Mouse (Mus musculus): Measurements from ENCODE around the gene Avp. TPM values are rescaled to one million over a fixed set of nuclear protein-coding genes. Genes with fewer than 3 reads are reported as not detected.
A peak's percentile ranks its signal among the peaks of the same experiment; 100 is the strongest.
"Not testable (repeated sequence)": the region's sequence is repeated elsewhere in the genome, so short reads cannot be mapped to it uniquely, and the experiment has no call there.

Gene Avp
- polyA plus RNA-seq, 1 experiment, result not detected

DNA sequence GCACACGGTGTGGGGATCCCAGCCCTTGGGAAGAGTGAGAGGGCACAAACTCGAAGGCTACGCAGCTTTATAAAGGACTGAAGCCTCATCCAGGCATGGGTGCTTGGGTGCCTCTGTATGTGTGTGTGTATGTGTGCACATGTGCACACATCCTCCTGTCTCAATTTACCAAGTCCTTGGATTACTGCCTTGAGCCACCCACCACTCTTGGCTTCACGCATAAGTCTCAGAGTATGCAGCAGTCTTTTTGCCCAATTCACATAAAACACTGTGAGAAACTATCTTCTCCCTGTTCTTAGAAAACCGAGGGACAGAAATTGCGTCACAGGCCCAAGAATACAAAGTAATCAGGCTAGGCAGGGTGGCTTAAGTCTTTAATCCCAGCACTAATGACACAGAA, 3.7 kb upstream of the Avp start:
- Histone ChIP-seq H3K27me3 (ENCODE audit: control insufficient read depth, insufficient read depth, low read length) (no peaks in the 10 kb centered on the region), H3K27ac (ENCODE audit: control insufficient read depth, insufficient read depth, low read depth, low read length) (no peak overlapping the region), H3K4me1 (ENCODE audit: control insufficient read depth, insufficient read depth, low read length) (no peaks in the 10 kb centered on the region; the same call in none of the 2 replicates), H3K36me3 (ENCODE audit: control insufficient read depth, insufficient read depth, low read length) (no peaks in the 10 kb centered on the region), H3K4me3 (ENCODE audit: control insufficient read depth, low read depth, low read length) (no peak overlapping the region)
- TF ChIP-seq POLR2A (IDR thresholded peaks at IDR 0.05; ENCODE audit: control insufficient read depth, low read depth, low read length), result no peak
- TF ChIP-seq CTCF (IDR thresholded peaks at IDR 0.05; ENCODE audit: control insufficient read depth, insufficient read depth, insufficient replicate concordance, low read depth, low read length), result no peak

- no peak for TF ChIP-seq POLR2A (IDR thresholded peaks at IDR 0.05; ENCODE audit: control insufficient read depth, low read depth, low read length)
- TF ChIP-seq CTCF (IDR thresholded peaks at IDR 0.05; ENCODE audit: control insufficient read depth, insufficient read depth, insufficient replicate concordance, low read depth, low read length), result no peak
- Histone ChIP-seq H3K36me3 (ENCODE audit: control insufficient read depth, insufficient read depth, low read length) (no peaks in the 10 kb centered on the region), H3K27me3 (ENCODE audit: control insufficient read depth, insufficient read depth, low read length) (no peaks in the 10 kb centered on the region), H3K27ac (ENCODE audit: control insufficient read depth, insufficient read depth, low read depth, low read length) (no peak overlapping the region), H3K4me3 (ENCODE audit: control insufficient read depth, low read depth, low read length) (no peak overlapping the region), H3K4me1 (ENCODE audit: control insufficient read depth, insufficient read depth, low read length) (peaks cover 5% of the 10 kb centered on the region)
Observed at GRCm38 (mm10) chr2:130583902-130584560, 1.7 kb upstream of the Avp start.

- no peaks in the 10 kb centered on the region for H3K36me3 ChIP-seq (ENCODE audit: control insufficient read depth, insufficient read depth, low read length)
- no peaks in the 10 kb centered on the region for H3K27me3 ChIP-seq (ENCODE audit: control insufficient read depth, insufficient read depth, low read length)
Observed at GRCm38 (mm10) chr2:130581201-130581600, 1.2 kb downstream of the Avp start.

GRCm38 (mm10) chr2:130579791-130580190, 2.6 kb downstream of the Avp start:
- TF ChIP-seq CTCF (IDR thresholded peaks at IDR 0.05; ENCODE audit: control insufficient read depth, insufficient read depth, insufficient replicate concordance, low read depth, low read length) (no peak), POLR2A (IDR thresholded peaks at IDR 0.05; ENCODE audit: control insufficient read depth, low read depth, low read length) (no peak)
- Histone ChIP-seq H3K4me1 (ENCODE audit: control insufficient read depth, insufficient read depth, low read length) (peaks cover 10% of the 10 kb centered on the region), H3K36me3 (ENCODE audit: control insufficient read depth, insufficient read depth, low read length) (no peaks in the 10 kb centered on the region), H3K27ac (ENCODE audit: control insufficient read depth, insufficient read depth, low read depth, low read length) (no peak overlapping the region), H3K4me3 (ENCODE audit: control insufficient read depth, low read depth, low read length) (no peak overlapping the region), H3K27me3 (ENCODE audit: control insufficient read depth, insufficient read depth, low read length) (no peaks in the 10 kb centered on the region)

More at GRCm38 (mm10) chr2:130581201-130581600, 1.2 kb downstream of the Avp start:
- Histone ChIP-seq H3K4me1 (ENCODE audit: control insufficient read depth, insufficient read depth, low read length) (peaks cover 9% of the 10 kb centered on the region), H3K4me3 (ENCODE audit: control insufficient read depth, low read depth, low read length) (no peak overlapping the region), H3K27ac (ENCODE audit: control insufficient read depth, insufficient read depth, low read depth, low read length) (no peak overlapping the region)
- no peak for TF ChIP-seq POLR2A (IDR thresholded peaks at IDR 0.05; ENCODE audit: control insufficient read depth, low read depth, low read length)
- no peak for TF ChIP-seq CTCF (IDR thresholded peaks at IDR 0.05; ENCODE audit: control insufficient read depth, insufficient read depth, insufficient replicate concordance, low read depth, low read length)

- Histone ChIP-seq H3K4me3 (ENCODE audit: control insufficient read depth, low read depth, low read length) (no peak overlapping the region), H3K27me3 (ENCODE audit: control insufficient read depth, insufficient read depth, low read length) (no peaks in the 10 kb centered on the region), H3K27ac (ENCODE audit: control insufficient read depth, insufficient read depth, low read depth, low read length) (no peak overlapping the region), H3K4me1 (ENCODE audit: control insufficient read depth, insufficient read depth, low read length) (peaks cover 10% of the 10 kb centered on the region), H3K36me3 (ENCODE audit: control insufficient read depth, insufficient read depth, low read length) (no peaks in the 10 kb centered on the region)
- no peak for TF ChIP-seq POLR2A (IDR thresholded peaks at IDR 0.05; ENCODE audit: control insufficient read depth, low read depth, low read length)
- TF ChIP-seq CTCF (IDR thresholded peaks at IDR 0.05; ENCODE audit: control insufficient read depth, insufficient read depth, insufficient replicate concordance, low read depth, low read length), result peak; percentile 58; the same call in 1 of the 2 replicates
Observed at GRCm38 (mm10) chr2:130578148-130578547, 4.2 kb downstream of the Avp start.

DNA sequence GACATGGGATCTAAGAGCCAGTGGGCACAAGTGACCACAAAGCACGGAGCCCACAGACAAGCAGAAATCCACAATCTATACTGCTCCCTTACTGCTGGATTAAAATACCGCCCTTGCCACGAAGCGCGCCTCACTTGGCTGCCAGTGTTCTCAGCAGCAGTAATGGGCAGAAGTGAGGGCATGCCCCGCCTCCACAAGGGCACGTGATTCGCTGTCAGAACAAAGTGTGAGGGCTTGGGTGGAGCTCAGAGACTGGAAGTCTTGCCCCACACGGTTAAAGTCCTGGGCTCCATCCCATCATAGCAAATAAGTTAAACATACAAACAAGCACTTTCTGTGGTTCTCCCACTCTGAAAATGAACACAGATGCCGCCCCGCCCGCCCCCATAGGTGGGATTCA, 4.7 kb downstream of the Avp start:
- Histone ChIP-seq H3K4me3 (ENCODE audit: control insufficient read depth, low read depth, low read length) (no peak overlapping the region), H3K27me3 (ENCODE audit: control insufficient read depth, insufficient read depth, low read length) (no peaks in the 10 kb centered on the region), H3K27ac (ENCODE audit: control insufficient read depth, insufficient read depth, low read depth, low read length) (no peak overlapping the region), H3K36me3 (ENCODE audit: control insufficient read depth, insufficient read depth, low read length) (no peaks in the 10 kb centered on the region), H3K4me1 (ENCODE audit: control insufficient read depth, insufficient read depth, low read length) (peaks cover 10% of the 10 kb centered on the region)
- TF ChIP-seq CTCF (IDR thresholded peaks at IDR 0.05; ENCODE audit: control insufficient read depth, insufficient read depth, insufficient replicate concordance, low read depth, low read length), result no peak
- TF ChIP-seq POLR2A (IDR thresholded peaks at IDR 0.05; ENCODE audit: control insufficient read depth, low read depth, low read length), result no peak

DNA sequence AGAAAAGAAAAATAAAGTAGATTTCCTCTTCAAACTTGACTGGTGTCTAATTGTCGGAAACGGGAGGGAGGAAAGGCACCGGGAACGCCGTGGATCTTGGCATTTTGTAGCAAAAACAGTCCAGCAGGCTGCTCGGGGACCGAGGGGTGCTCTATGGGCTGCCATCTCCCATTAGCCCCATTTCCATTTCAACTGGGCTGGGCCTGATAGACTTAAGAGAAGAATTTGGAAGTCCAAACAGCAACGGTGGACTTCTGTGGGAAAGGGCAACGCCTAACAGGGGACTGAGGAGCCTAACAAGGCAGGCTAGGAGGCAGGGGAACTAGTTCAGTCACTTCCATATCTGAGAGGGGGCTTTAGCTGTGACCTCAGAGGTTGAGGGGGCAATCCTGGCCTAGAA, 5.3 kb downstream of the Avp start:
- Histone ChIP-seq H3K4me1 (ENCODE audit: control insufficient read depth, insufficient read depth, low read length) (peaks cover 10% of the 10 kb centered on the region), H3K27ac (ENCODE audit: control insufficient read depth, insufficient read depth, low read depth, low read length) (no peak overlapping the region), H3K36me3 (ENCODE audit: control insufficient read depth, insufficient read depth, low read length) (no peaks in the 10 kb centered on the region), H3K27me3 (ENCODE audit: control insufficient read depth, insufficient read depth, low read length) (no peaks in the 10 kb centered on the region), H3K4me3 (ENCODE audit: control insufficient read depth, low read depth, low read length) (no peak overlapping the region)
- TF ChIP-seq CTCF (IDR thresholded peaks at IDR 0.05; ENCODE audit: control insufficient read depth, insufficient read depth, insufficient replicate concordance, low read depth, low read length) (no peak), POLR2A (IDR thresholded peaks at IDR 0.05; ENCODE audit: control insufficient read depth, low read depth, low read length) (no peak)

GRCm38 (mm10) chr2:130576564-130576963, 5.8 kb downstream of the Avp start:
- H3K27me3 ChIP-seq (ENCODE audit: control insufficient read depth, insufficient read depth, low read length); H3K27ac ChIP-seq (ENCODE audit: control insufficient read depth, insufficient read depth, low read depth, low read length): not testable (repeated sequence)

More at GRCm38 (mm10) chr2:130576564-130576963, 5.8 kb downstream of the Avp start:
- H3K36me3 ChIP-seq (ENCODE audit: control insufficient read depth, insufficient read depth, low read length), result not testable (repeated sequence)
- Histone ChIP-seq H3K4me3 (ENCODE audit: control insufficient read depth, low read depth, low read length) (peak overlapping the region; percentile 26), H3K4me1 (ENCODE audit: control insufficient read depth, insufficient read depth, low read length) (peaks cover 10% of the 10 kb centered on the region)
